Mouse (Mus musculus) C2C12 (cell line): ENCODE data around the gene Agbl3.

Source experiments
- CEBPB ChIP-seq: IDR thresholded peaks from one replicate; pipeline ENCODE4 v1.6.1; 2011; ENCODE audit warnings: low read depth, mild to moderate bottlenecking, control low read depth, moderate library complexity
- CTCF ChIP-seq: IDR thresholded peaks from one replicate; pipeline ENCODE4 v1.5.1; 2011; ENCODE audit not compliant: control insufficient read depth, insufficient read depth, insufficient read length
- MAX ChIP-seq: IDR thresholded peaks from one replicate; pipeline ENCODE4 v1.6.1; 2011; ENCODE audit warnings: mild to moderate bottlenecking, control low read depth
- MYOD1 ChIP-seq: IDR thresholded peaks from one replicate; pipeline ENCODE4 v1.6.1; 2011; ENCODE audit warnings: low read depth; ENCODE audit not compliant: control insufficient read depth, insufficient read length
- USF1 ChIP-seq: IDR thresholded peaks from one replicate; pipeline ENCODE4 v1.6.1; 2011; ENCODE audit warnings: low read depth, mild to moderate bottlenecking, control low read depth, moderate library complexity

DNA sequence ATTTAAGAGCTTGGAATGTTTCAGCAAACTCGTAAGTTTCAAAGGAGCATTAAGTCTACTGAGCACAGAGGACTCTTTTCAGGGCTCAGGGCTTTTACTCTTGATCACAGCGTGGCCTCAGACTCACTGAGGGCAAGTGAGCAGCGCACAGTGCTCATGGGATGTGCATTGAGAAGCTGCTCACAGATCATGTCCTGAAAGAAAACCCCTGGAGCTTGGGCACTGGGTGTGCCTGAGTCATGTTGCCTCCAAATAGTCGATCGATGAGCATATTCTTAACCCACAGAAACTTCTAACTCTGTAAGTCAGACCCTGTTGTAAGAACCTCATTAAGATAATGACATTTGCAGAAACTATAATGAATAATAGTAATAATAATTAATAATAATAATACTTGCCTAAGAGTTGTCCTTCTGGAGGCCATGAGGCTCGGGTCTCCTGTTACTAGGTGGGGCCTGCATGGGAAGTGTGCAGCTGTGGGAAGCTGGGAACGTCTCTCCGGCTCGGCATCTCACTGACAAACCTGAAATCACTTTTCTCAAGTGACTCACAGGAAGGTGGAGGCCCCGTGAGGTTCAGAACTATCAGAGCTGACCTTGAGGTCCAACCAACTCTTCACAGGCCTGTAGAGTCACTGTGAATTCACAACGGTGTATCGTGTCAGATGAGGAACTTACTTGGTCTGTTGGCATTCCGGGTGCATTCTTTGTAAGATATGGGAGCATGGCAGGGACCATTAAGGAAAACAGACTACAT, 45.1 kb upstream of the Agbl3 start:
- TF ChIP-seq CTCF (no peak), USF1 (no peak), CEBPB (no peak), MAX (no peak), MYOD1 (no peak)
